Comparison of ENCODE assay signal across 9 mouse cellular contexts in genomic region chr2:71874422-71874821, GRCm38 (mm10). TPM values are rescaled to one million over a fixed set of nuclear protein-coding genes. Genes with fewer than 3 reads are reported as not detected.
DNase-seq lines count a peak whose midpoint lies in the region; ATAC-seq and TF ChIP-seq lines count a peak whose summit lies in the region.
"Had no signal": no experiment of that assay in that cellular context is flagged by ENCODE, and none has a peak within 500 bp of the region (broad histone marks: within the 10 kb centered on the region; RNA-seq: fewer than 3 reads in every experiment).

No protein-coding gene starts in this region.

- no peak overlapping the region for H3K4me2 ChIP-seq in midbrain, postnatal 0 days (ENCODE audit: low read depth, low read length, poor library complexity, severe bottlenecking)
- peak overlapping the region; percentile 70 for H3K4me2 ChIP-seq in limb, embryonic 12.5 days
- H3K4me2 ChIP-seq in stomach, embryonic 15.5 days, result peak overlapping the region; percentile 90

- peaks cover 18% of the 10 kb centered on the region for H3K36me3 ChIP-seq in erythroblast, embryonic 14.5 days (ENCODE audit: control insufficient read depth)
- peaks cover 18% of the 10 kb centered on the region for H3K36me3 ChIP-seq in midbrain, embryonic 10.5 days
- no peaks in the 10 kb centered on the region for H3K36me3 ChIP-seq in midbrain, postnatal 0 days (ENCODE audit: insufficient read depth, low read length)
- peaks cover 10% of the 10 kb centered on the region for H3K36me3 ChIP-seq in limb, embryonic 12.5 days
- 0 out of 2 replicates have a peak, but pooled peaks cover 1% of the 10 kb centered on the region for H3K36me3 ChIP-seq in stomach, embryonic 15.5 days
- H3K36me3 ChIP-seq: neural tube, embryonic 12.5 days had no signal

- WGBS in midbrain, embryonic 10.5 days, result 65% methylated on average over 2 of the region's 2 CpGs
- WGBS in midbrain, postnatal 0 days, result 72% methylated on average over 2 of the region's 2 CpGs
- WGBS in limb, embryonic 12.5 days, result 72% methylated on average over 2 of the region's 2 CpGs
- 60% methylated on average over 2 of the region's 2 CpGs for WGBS in stomach, embryonic 15.5 days

- no peak overlapping the region for H3K27ac ChIP-seq in midbrain, embryonic 10.5 days (replicated peaks)
- no peak overlapping the region for H3K27ac ChIP-seq in midbrain, postnatal 0 days (ENCODE audit: low read depth, low read length)
- no peak overlapping the region for H3K27ac ChIP-seq in limb, embryonic 12.5 days
- peak overlapping the region; percentile 98; the same call in 1 of the 2 replicates for H3K27ac ChIP-seq in stomach, embryonic 15.5 days
- H3K27ac ChIP-seq: neural tube, embryonic 12.5 days had no signal

- peaks cover 60% of the 10 kb centered on the region for H3K4me1 ChIP-seq in erythroblast, embryonic 14.5 days (ENCODE audit: control insufficient read depth)
- H3K4me1 ChIP-seq in midbrain, embryonic 10.5 days, result peaks cover 32% of the 10 kb centered on the region
- no peaks in the 10 kb centered on the region for H3K4me1 ChIP-seq in midbrain, postnatal 0 days (ENCODE audit: insufficient read depth, low read length)
- peaks cover 15% of the 10 kb centered on the region; the same call in 1 of the 2 replicates for H3K4me1 ChIP-seq in limb, embryonic 12.5 days (replicated peaks)
- no peaks in the 10 kb centered on the region for H3K4me1 ChIP-seq in stomach, embryonic 15.5 days

- no peak for DNase-seq in midbrain, embryonic 10.5 days (ENCODE audit: low spot score)
- no peak for DNase-seq in midbrain, postnatal 0 days (ENCODE audit: low spot score)
- DNase-seq in right cerebral cortex, adult 2 months (ENCODE audit: low spot score in 2 of 2), result no peak
- no peak for DNase-seq in urinary bladder, postnatal 14 days (ENCODE audit: low spot score)

- peak overlapping the region; percentile 91 for H3K4me3 ChIP-seq in erythroblast, embryonic 14.5 days (replicated peaks)
- H3K4me3 ChIP-seq in midbrain, embryonic 10.5 days, result peak overlapping the region; percentile 84
- no peak overlapping the region for H3K4me3 ChIP-seq in midbrain, postnatal 0 days (ENCODE audit: low read depth, low read length)
- peak overlapping the region; percentile 79 for H3K4me3 ChIP-seq in limb, embryonic 12.5 days (replicated peaks)
- H3K4me3 ChIP-seq in stomach, embryonic 15.5 days (replicated peaks), result peak overlapping the region; percentile 81

- TF ChIP-seq CTCF in midbrain, postnatal 0 days (IDR thresholded peaks at IDR 0.05), result no peak

- H3K9me3 ChIP-seq in erythroblast, embryonic 14.5 days (ENCODE audit: control insufficient read depth, low read length), result no peaks in the 10 kb centered on the region
- no peaks in the 10 kb centered on the region for H3K9me3 ChIP-seq in midbrain, embryonic 10.5 days (replicated peaks)
- no peaks in the 10 kb centered on the region for H3K9me3 ChIP-seq in midbrain, postnatal 0 days (ENCODE audit: low read length)
- H3K9me3 ChIP-seq in limb, embryonic 12.5 days, result no peaks in the 10 kb centered on the region
- H3K9me3 ChIP-seq in stomach, embryonic 15.5 days, result no peaks in the 10 kb centered on the region
- H3K9me3 ChIP-seq: neural tube, embryonic 12.5 days had no signal

- H3K9ac ChIP-seq in midbrain, postnatal 0 days (replicated peaks; ENCODE audit: low read length, poor library complexity, severe bottlenecking), result no peak overlapping the region
- H3K9ac ChIP-seq in limb, embryonic 12.5 days (replicated peaks), result no peak overlapping the region
- H3K9ac ChIP-seq in stomach, embryonic 15.5 days, result no peak overlapping the region

- no peaks in the 10 kb centered on the region for H3K27me3 ChIP-seq in erythroblast, embryonic 14.5 days (ENCODE audit: control insufficient read depth)
- peaks cover 3% of the 10 kb centered on the region; the same call in 1 of the 2 replicates for H3K27me3 ChIP-seq in midbrain, embryonic 10.5 days (ENCODE audit: low read depth, poor library complexity, severe bottlenecking)
- no peaks in the 10 kb centered on the region for H3K27me3 ChIP-seq in midbrain, postnatal 0 days (ENCODE audit: insufficient read depth, low read length)
- H3K27me3 ChIP-seq in limb, embryonic 12.5 days, result no peaks in the 10 kb centered on the region
- H3K27me3 ChIP-seq in stomach, embryonic 15.5 days (replicated peaks), result no peaks in the 10 kb centered on the region

- ATAC-seq in erythroblast, adult 5-6 weeks (replicated peaks; ENCODE audit: low FRiP score, poor library complexity, severe bottlenecking), result no peak
- no peak for ATAC-seq in midbrain, postnatal 0 days (ENCODE audit: low FRiP score)
- ATAC-seq in limb, embryonic 12.5 days (ENCODE audit: insufficient number of reproducible peaks, insufficient read depth, low FRiP score, low TSS enrichment, low read depth), result no peak
- no peak for ATAC-seq in stomach, embryonic 15.5 days (ENCODE audit: insufficient read depth, low FRiP score, low read depth)

RNA-seq across cellular contexts. Expression of gene Pdk1, which starts 1.4 kb away (rescaled TPM):
- 0.52 and 1.2 TPM in 2 replicates for polyA plus RNA-seq in erythroblast, embryonic 14.5 days (2012)
- total RNA-seq in erythroblast, adult 5-6 weeks (2015; ENCODE audit: low replicate concordance), result 3.8 and 8.1 TPM in 2 replicates
- 6.4 and 8.1 TPM in 2 replicates for total RNA-seq in erythroblast, adult 5-6 weeks (2017; ENCODE audit: low replicate concordance)
- 41.3 and 53.8 TPM in 2 replicates for polyA plus RNA-seq in midbrain, embryonic 10.5 days (2016; fragmentation: Nextera tagmentation; extraction: Ambion mirVana)
- total RNA-seq in midbrain, postnatal 0 days (2014; rRNA removed), result 51.8 and 57.7 TPM in 2 replicates
- polyA plus RNA-seq in midbrain, postnatal 0 days (2015; fragmentation: Nextera tagmentation; extraction: Ambion mirVana), result 18.2 and 18.9 TPM in 2 replicates
- polyA plus RNA-seq in limb, embryonic 12.5 days (2016; fragmentation: Nextera tagmentation; extraction: Ambion mirVana), result 54.1 and 54.8 TPM in 2 replicates
- 67.2 and 69.8 TPM in 2 replicates for polyA plus RNA-seq in stomach, embryonic 15.5 days (2015; fragmentation: Nextera tagmentation; extraction: Ambion mirVana)
